Mouse (Mus musculus): ENCODE measurements around the gene Btbd11.
A peak's percentile ranks its signal among the peaks of the same experiment; 100 is the strongest.
"Not testable (repeated sequence)": the region's sequence is repeated elsewhere in the genome, so short reads cannot be mapped to it uniquely, and the experiment has no call there.

Gene Btbd11

DNA sequence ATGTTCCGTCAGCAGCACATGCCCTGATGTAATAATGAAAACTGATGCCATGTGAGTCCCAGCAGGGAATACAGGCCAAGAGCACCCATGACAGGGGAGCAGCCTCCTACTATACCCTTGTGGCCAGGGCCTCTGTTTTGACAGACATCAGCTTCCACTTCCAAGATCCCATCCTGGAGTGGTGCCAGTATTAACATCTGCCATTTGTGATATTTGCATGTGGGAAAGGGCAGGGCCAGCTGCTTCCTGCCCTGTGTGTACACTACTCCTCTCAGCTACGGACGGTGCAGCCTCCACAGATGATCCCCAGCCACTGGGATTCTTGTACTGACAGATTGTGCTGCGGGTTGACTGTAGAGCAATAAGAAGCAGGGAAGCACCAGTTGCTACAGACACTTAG, 269.3 kb downstream of the Btbd11 start:
- peak; percentile 61 for DNase-seq (ENCODE audit: low spot score)

DNA sequence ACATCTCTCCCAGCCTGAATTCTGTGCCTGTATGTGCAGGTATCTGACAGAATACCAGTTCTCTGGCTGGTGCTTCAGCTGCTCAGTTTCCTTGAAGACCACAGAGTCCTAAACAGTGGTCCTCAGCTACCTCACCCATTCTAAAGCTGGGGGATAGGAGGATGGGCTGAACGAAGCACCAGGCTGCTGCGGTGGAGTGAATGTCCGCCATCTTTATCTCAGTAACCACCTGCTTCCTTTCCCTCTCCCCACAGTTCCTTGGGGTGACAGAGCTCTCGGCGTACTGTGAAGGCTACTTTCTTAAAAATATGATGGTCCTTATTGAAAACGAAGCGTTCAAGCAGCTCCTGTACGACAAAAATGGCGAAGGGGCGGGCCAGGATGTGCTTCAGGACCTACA, 271.3 kb downstream of the Btbd11 start:
- no peak for DNase-seq (ENCODE audit: low spot score)

DNA sequence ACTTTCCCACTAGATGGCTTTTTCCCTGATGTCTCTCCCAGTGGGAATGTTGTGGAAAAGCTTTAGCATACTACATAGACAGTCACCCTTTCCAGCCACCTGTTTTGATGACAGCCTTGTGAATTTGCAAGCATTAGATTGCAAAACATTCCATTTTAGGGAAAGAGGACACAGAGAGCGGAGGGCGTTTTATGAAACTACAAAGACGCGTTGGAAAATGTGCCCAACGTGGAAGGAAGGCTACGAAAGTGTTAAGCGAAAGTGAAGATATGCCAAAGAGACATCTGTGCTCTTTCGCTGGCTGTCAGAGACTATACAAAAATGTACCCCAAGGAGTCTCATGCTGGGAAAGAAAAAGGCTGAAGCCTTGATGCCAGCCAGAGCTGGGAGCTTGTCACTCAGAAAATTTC, 286.9 kb downstream of the Btbd11 start:
- no peak for DNase-seq (ENCODE audit: low spot score)

DNA sequence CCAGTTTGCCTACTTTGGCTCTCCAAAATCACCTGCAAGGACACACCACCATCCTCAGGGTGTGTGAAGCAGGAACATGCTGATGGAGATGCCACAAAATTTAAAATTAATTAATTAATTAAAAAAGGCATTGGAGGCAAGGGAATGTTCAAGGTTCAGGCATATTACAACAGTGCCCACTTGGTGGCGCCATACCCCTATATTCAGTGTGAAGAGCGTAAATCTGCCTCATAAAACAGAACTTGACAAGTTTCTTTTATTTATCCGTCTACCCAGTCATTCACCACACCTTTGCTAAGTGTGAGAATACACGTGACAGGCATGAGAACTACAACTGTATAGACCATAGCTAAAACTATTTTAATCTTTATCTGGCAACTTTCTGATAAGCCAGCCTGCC, 292.0 kb downstream of the Btbd11 start:
- peak; percentile 43 for DNase-seq (ENCODE audit: low spot score)

DNA sequence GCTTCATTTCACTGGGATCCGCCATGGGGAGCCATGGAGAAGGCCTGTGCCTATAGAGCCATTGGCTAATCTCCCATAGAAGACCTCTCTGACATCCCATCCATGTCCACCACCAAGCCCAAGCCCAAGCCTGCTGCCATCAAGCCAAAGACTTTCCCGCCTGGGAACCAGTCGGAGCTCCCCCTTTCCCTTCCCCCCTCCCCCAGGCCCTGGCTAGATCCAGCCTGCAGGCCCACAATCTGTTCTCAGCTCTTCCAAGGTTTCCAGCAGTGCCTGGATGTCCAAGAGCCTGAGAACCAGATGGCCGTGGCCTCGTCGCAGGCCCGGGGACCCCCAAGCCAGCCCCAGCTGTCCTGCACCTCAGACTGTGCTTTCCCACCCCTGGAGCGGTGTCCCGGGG, 295.8 kb downstream of the Btbd11 start:
- no peak for DNase-seq (ENCODE audit: low spot score)

DNA sequence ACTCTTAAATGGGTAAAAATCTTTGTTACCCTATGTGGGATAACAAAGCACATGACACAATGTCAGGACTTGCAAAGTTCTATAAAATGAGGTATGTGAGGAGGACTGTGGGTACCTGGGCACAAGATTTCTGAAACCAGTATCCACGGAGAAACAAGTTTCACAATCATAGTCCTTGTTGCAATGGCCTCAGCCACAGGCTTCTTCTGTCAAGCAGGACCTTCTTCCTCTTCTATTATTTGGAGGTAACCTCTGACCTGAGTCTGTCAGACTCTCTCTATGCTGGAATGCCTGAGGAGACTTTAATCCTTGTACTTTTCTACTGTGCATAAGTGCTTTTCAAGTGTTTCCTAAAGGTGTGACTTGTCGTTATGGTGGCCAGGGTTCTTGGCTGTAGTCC, 307.8 kb downstream of the Btbd11 start:
- peak; percentile 28 for DNase-seq (ENCODE audit: low spot score)

DNA sequence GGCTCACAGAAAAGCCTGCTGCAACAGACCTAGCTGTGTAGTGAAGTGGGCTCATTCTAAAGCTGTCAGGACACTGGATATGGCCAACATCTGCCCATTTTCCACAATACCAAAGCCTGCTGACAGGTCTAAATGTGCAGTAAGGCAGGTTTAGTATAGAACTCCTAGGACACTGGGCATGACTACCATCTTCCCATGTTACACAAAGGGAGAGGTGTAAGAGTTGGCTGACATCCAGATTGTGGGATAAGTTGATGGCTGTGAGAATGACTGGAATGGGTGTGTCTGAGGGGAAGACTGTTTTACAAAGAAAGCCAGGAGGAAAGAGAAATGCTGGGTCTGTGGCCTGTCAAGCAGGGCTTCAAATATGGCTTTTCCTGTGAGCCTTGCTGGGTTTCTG, 313.1 kb downstream of the Btbd11 start:
- no peak for DNase-seq (ENCODE audit: low spot score)

DNA sequence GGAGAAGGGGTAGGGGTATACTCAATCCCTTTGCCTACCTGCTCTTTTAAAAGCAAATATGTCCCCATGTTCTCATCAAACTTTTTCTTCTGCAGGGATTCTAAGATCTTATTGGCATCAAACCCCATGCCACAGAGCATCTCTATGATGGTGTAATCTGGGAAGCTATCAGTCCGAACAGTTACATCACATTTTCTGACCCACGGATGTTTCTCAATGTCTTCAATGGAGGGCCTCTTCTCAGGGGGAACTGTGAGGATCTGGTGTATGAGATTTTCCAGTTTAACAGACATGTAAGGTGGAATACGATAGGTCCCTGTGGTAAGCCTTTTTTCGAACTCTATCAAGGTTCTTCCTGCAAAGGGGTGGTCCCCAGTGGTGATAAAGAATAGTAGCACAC, 323.2 kb downstream of the Btbd11 start:
- not testable (repeated sequence) for DNase-seq (ENCODE audit: low spot score)

Data from lung, postnatal 25 days (tissue).